In genomic region chr11:12198017-12198416, GRCm38 (mm10) we compare ENCODE assay signal across 34 mouse cellular contexts.
"Had no signal": no experiment of that assay in that cellular context is flagged by ENCODE, and none has a peak within 500 bp of the region (broad histone marks: within the 10 kb centered on the region; RNA-seq: fewer than 3 reads in every experiment).

No protein-coding gene starts in this region.

- ATAC-seq: hindbrain, postnatal 0 days; inflammation-experienced regulatory T-cells, adult 6 months; intestine, embryonic 15.5 days; intestine, embryonic 16.5 days; intestine, postnatal 0 days had no signal

- H3K36me3 ChIP-seq: heart, embryonic 10.5 days; heart, embryonic 12.5 days; heart, embryonic 13.5 days; heart, embryonic 15.5 days; hindbrain, embryonic 10.5 days; hindbrain, embryonic 12.5 days; hindbrain, embryonic 13.5 days; hindbrain, embryonic 15.5 days; intestine, embryonic 15.5 days; kidney, embryonic 15.5 days had no signal

- H3K4me2 ChIP-seq: heart, embryonic 11.5 days; heart, embryonic 12.5 days; heart, embryonic 13.5 days; heart, embryonic 15.5 days; hindbrain, embryonic 12.5 days; hindbrain, embryonic 13.5 days; hindbrain, embryonic 14.5 days; hindbrain, embryonic 15.5 days; intestine, embryonic 15.5 days; kidney, embryonic 15.5 days had no signal

- DNase-seq: heart, postnatal 10 days; heart, postnatal 14 days; heart, postnatal 36 days; heart, postnatal 4 days; kidney, adult 11 months; kidney, adult 18-20 months; kidney, adult 2 months; kidney, adult 8-10 months; kidney, adult 9 months; kidney, postnatal 10 days; kidney, postnatal 14 days; kidney, postnatal 25 days; kidney, postnatal 36 days; kidney, postnatal 4 days; layer of hippocampus, adult 9-11 months; layer of hippocampus, postnatal 36 days had no signal

- H3K27ac ChIP-seq: heart, embryonic 10.5 days; heart, embryonic 13.5 days; heart, embryonic 15.5 days; hindbrain, embryonic 10.5 days; hindbrain, embryonic 12.5 days; hindbrain, embryonic 13.5 days; hindbrain, embryonic 14.5 days; hindbrain, embryonic 15.5 days; hindbrain, postnatal 0 days; intestine, embryonic 15.5 days; kidney, embryonic 15.5 days; kidney, postnatal 0 days; layer of hippocampus, adult 2 months had no signal

- H3K27me3 ChIP-seq: heart, embryonic 15.5 days; hindbrain, embryonic 12.5 days; hindbrain, embryonic 13.5 days; hindbrain, embryonic 15.5 days; intestine, embryonic 15.5 days; kidney, embryonic 15.5 days had no signal

- H3K9ac ChIP-seq: heart, embryonic 12.5 days; heart, embryonic 13.5 days; heart, embryonic 15.5 days; hindbrain, embryonic 12.5 days; hindbrain, embryonic 13.5 days; hindbrain, embryonic 14.5 days; hindbrain, embryonic 15.5 days; intestine, embryonic 15.5 days; kidney, embryonic 15.5 days had no signal

- H3K4me3 ChIP-seq: heart, embryonic 10.5 days; heart, embryonic 12.5 days; heart, embryonic 13.5 days; heart, embryonic 15.5 days; hindbrain, embryonic 10.5 days; hindbrain, embryonic 12.5 days; hindbrain, embryonic 13.5 days; hindbrain, embryonic 15.5 days; intestine, embryonic 15.5 days; kidney, embryonic 15.5 days; layer of hippocampus, adult 2 months had no signal

- H3K9me3 ChIP-seq: heart, embryonic 10.5 days; heart, embryonic 12.5 days; heart, embryonic 13.5 days; heart, embryonic 15.5 days; hindbrain, embryonic 10.5 days; hindbrain, embryonic 12.5 days; hindbrain, embryonic 13.5 days; hindbrain, embryonic 15.5 days; intestine, embryonic 15.5 days; kidney, embryonic 15.5 days had no signal

- H3K4me1 ChIP-seq: heart, embryonic 10.5 days; heart, embryonic 12.5 days; heart, embryonic 13.5 days; heart, embryonic 15.5 days; hindbrain, embryonic 10.5 days; hindbrain, embryonic 12.5 days; hindbrain, embryonic 13.5 days; hindbrain, embryonic 15.5 days; intestine, embryonic 15.5 days; kidney, embryonic 15.5 days had no signal
